Mouse (Mus musculus): ENCODE measurements at regions not wholly inside any gene's neighbourhood (a gene's known extent, or its start where the extent isn't known, plus 50 kb on each side); places are given as distances from the start of the nearest gene placed in this dataset.

DNA sequence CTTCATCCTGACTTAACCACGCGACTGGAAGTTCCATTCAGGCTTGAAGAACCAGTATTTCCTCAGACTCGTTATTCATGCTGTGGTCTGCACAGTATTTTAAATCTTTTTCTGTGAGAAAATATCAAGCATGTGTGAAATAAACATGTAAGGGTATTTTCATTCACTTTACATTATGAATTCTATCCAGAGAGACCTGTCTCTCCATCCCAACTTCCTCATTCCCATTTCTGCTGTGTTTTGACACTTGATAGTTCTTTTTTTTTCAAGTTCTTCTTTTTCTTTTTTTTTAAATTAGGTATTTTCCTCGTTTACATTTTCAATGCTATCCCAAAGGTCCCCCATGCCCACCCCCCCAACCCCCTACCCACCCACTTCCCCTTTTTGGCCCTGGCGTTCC lies 919.4 kb downstream of the Tbl1xr1 start:
- no peak for DNase-seq (ENCODE audit: inconsistent age in 2 of 2, low spot score in 1 of 2)

- DNase-seq (ENCODE audit: inconsistent age in 2 of 2, low spot score in 1 of 2), result no peak
These were observed 924.6 kb downstream of the Tbl1xr1 start for GRCm38 (mm10) chr3:23001071-23001470.

DNA sequence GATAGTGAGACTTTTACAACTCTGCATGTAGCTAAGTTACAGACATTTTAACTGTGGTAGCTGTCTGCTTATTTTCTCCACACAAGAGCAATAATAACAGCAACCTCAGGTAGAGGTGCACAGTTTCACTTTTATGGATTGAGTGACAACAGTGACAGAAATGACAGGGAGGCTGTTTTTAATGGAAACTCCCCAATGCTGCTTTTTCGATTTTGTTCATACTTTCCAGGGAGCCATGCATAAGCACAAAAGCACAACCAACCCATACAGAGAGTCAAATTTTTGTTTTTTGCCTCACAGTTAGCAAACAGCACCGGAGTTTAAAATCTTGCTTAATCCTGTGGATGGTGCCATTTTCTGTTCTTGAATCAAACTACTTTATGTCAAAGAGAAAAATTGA lies 955.6 kb downstream of the Tbl1xr1 start:
- DNase-seq (ENCODE audit: inconsistent age in 2 of 2, low spot score in 1 of 2), result no peak

- DNase-seq (ENCODE audit: inconsistent age in 2 of 2, low spot score in 1 of 2), result peak in 1 of 2 experiments; percentile 58
These were observed 986.9 kb downstream of the Tbl1xr1 start for GRCm38 (mm10) chr3:23063180-23063965.

GRCm38 (mm10) chr3:23071486-23071885 lies 995.0 kb downstream of the Tbl1xr1 start:
- DNase-seq (ENCODE audit: inconsistent age in 2 of 2, low spot score in 1 of 2), result no peak
